Mouse (Mus musculus) spleen, embryonic (tissue): ENCODE results near the gene Gm20388.

Experiments
- CTCF ChIA-PET: fragments of 350-600 bp; sonication (Branson Sonifier 250); formaldehyde crosslinking; loops from one replicate; lab custom pipeline; 2022; lab: Charles Lee

Gene Gm20388

GRCm38 (mm10) chr8:120189440-120189839 is 278.8 kb downstream of the Gm20388 start:
- CTCF ChIA-PET, result no interaction called here

GRCm38 (mm10) chr8:120190107-120190809 is 279.6 kb downstream of the Gm20388 start:
- CTCF ChIA-PET, result no interaction called here

GRCm38 (mm10) chr8:120190810-120191413 is 280.3 kb downstream of the Gm20388 start:
- CTCF ChIA-PET, result no interaction called here

- CTCF ChIA-PET, result no interaction called here
Observed at GRCm38 (mm10) chr8:120191633-120192032, 281.0 kb downstream of the Gm20388 start.

GRCm38 (mm10) chr8:120192118-120192517 is 281.5 kb downstream of the Gm20388 start:
- CTCF ChIA-PET, result no interaction called here

GRCm38 (mm10) chr8:120201351-120201750 is 290.7 kb downstream of the Gm20388 start:
- CTCF ChIA-PET, result no interaction called here

GRCm38 (mm10) chr8:120202546-120202945 is 291.9 kb downstream of the Gm20388 start:
- CTCF ChIA-PET, result no interaction called here

GRCm38 (mm10) chr8:120204736-120205360 is 294.2 kb downstream of the Gm20388 start:
- CTCF ChIA-PET, result interaction anchor here (0.6 kb wide), 1 partner anchor 1595 kb away, joined by 3 read pairs; no protein-coding TSS in a partner anchor

GRCm38 (mm10) chr8:120205916-120206315 is 295.3 kb downstream of the Gm20388 start:
- CTCF ChIA-PET, result no interaction called here

GRCm38 (mm10) chr8:120207364-120207763 is 296.7 kb downstream of the Gm20388 start:
- CTCF ChIA-PET, result no interaction called here

- CTCF ChIA-PET, result no interaction called here
Observed at GRCm38 (mm10) chr8:120208113-120208512, 297.5 kb downstream of the Gm20388 start.

GRCm38 (mm10) chr8:120211345-120211744 is 300.7 kb downstream of the Gm20388 start:
- CTCF ChIA-PET, result no interaction called here

- CTCF ChIA-PET, result no interaction called here
Observed at GRCm38 (mm10) chr8:120212596-120212995, 302.0 kb downstream of the Gm20388 start.

- CTCF ChIA-PET, result no interaction called here
Observed at GRCm38 (mm10) chr8:120213229-120213628, 302.6 kb downstream of the Gm20388 start.

GRCm38 (mm10) chr8:120213939-120214338 is 303.3 kb downstream of the Gm20388 start:
- CTCF ChIA-PET, result interaction anchor here (0.6 kb wide), 1 partner anchor 36 kb away, joined by 3 read pairs; no protein-coding TSS in a partner anchor

GRCm38 (mm10) chr8:120215416-120216141 is 304.9 kb downstream of the Gm20388 start:
- CTCF ChIA-PET, result no interaction called here

GRCm38 (mm10) chr8:120216855-120217830 is 306.5 kb downstream of the Gm20388 start:
- CTCF ChIA-PET, result no interaction called here

GRCm38 (mm10) chr8:120222548-120222947 is 311.9 kb downstream of the Gm20388 start:
- CTCF ChIA-PET, result no interaction called here

- CTCF ChIA-PET, result no interaction called here
Observed at GRCm38 (mm10) chr8:120224521-120225420, 314.1 kb downstream of the Gm20388 start.
